Mouse (Mus musculus) adrenal gland (tissue): Measurements from ENCODE around the gene Cacna1g.

ENCODE experiments used
- intact Hi-C: fragments of 180-260 bp; cut with DNase I; formaldehyde crosslinking; loops from one replicate; pipeline ENCODE4 v1.15.1; 2025
- long read RNA-seq, 2 experiments: library from polyadenylated mRNA; unstranded; transcript quantifications; one replicate each; pipeline ENCODE4 v2.0.0; 2020; ENCODE audit warnings: borderline replicate concordance in 1 of 2; ENCODE audit not compliant: insufficient replicate concordance in 1 of 2

Gene Cacna1g
- long read RNA-seq, experiment 1, result 0 reads
- long read RNA-seq, experiment 2, result 0 reads

- intact Hi-C loops, result no loop called here
Observed at GRCm38 (mm10) chr11:94473707-94474543, at the start of gene Cacna1g. TSS of gene Cacna1g (minus strand) at chr11:94474198.

GRCm38 (mm10) chr11:94521219-94521843 is 47.3 kb upstream of the Cacna1g start, which contains the start of gene Mycbpap:
TSS of gene Mycbpap (minus strand) at chr11:94521742.
- intact Hi-C loops, result no loop called here

- intact Hi-C loops, result no loop called here
Observed at GRCm38 (mm10) chr11:94513452-94513851, 39.5 kb upstream of the Cacna1g start.

- intact Hi-C loops, result no loop called here
Observed at GRCm38 (mm10) chr11:94508976-94509375, 35.0 kb upstream of the Cacna1g start.

GRCm38 (mm10) chr11:94501482-94501881 is 27.5 kb upstream of the Cacna1g start:
- intact Hi-C loops, result no loop called here

GRCm38 (mm10) chr11:94500362-94500761 is 26.4 kb upstream of the Cacna1g start:
- intact Hi-C loops, result no loop called here

- intact Hi-C loops, result loop anchor here (5.0 kb wide), 1 partner anchor 38 kb away; no protein-coding TSS in a partner anchor
Observed at GRCm38 (mm10) chr11:94499661-94500152, 25.7 kb upstream of the Cacna1g start, which contains the start of gene Epn3. TSS of gene Epn3 (minus strand) at chr11:94499974.

- intact Hi-C loops, result loop anchor here (5.0 kb wide), 1 partner anchor 38 kb away; no protein-coding TSS in a partner anchor
Observed at GRCm38 (mm10) chr11:94499035-94499434, 25.0 kb upstream of the Cacna1g start.

GRCm38 (mm10) chr11:94498093-94498996 is 24.3 kb upstream of the Cacna1g start:
- intact Hi-C loops, result loop anchor here (5.0 kb wide), 1 partner anchor 39 kb away; no protein-coding TSS in a partner anchor

- intact Hi-C loops, result loop anchor here (5.0 kb wide), 1 partner anchor 42 kb away; no protein-coding TSS in a partner anchor
Observed at GRCm38 (mm10) chr11:94495415-94495814, 21.4 kb upstream of the Cacna1g start.

- intact Hi-C loops, result no loop called here
Observed at GRCm38 (mm10) chr11:94491749-94492099, 17.7 kb upstream of the Cacna1g start.

- intact Hi-C loops, result no loop called here
Observed at GRCm38 (mm10) chr11:94491035-94491748, 17.2 kb upstream of the Cacna1g start.

- intact Hi-C loops, result loop anchor here (5.0 kb wide), 4 partner anchors 53 to 362 kb away; no protein-coding TSS in a partner anchor
Observed at GRCm38 (mm10) chr11:94489745-94490144, 15.7 kb upstream of the Cacna1g start.

- intact Hi-C loops, result loop anchor here (5.0 kb wide), 4 partner anchors 53 to 362 kb away; no protein-coding TSS in a partner anchor
Observed at GRCm38 (mm10) chr11:94488767-94489533, 15.0 kb upstream of the Cacna1g start.

- intact Hi-C loops, result loop anchor here (2.0 to 5.0 kb wide), 5 partner anchors 56 to 359 kb away; no protein-coding TSS in a partner anchor
Observed at GRCm38 (mm10) chr11:94486001-94486400, 12.0 kb upstream of the Cacna1g start, which contains the start of gene Spata20. TSS of gene Spata20 (minus strand) at chr11:94486179.

GRCm38 (mm10) chr11:94485223-94485622 is 11.2 kb upstream of the Cacna1g start:
- intact Hi-C loops, result loop anchor here (5.0 kb wide), 4 partner anchors 57 to 358 kb away; no protein-coding TSS in a partner anchor

GRCm38 (mm10) chr11:94484636-94485035 is 10.6 kb upstream of the Cacna1g start:
- intact Hi-C loops, result loop anchor here (5.0 kb wide), 4 partner anchors 58 to 357 kb away; no protein-coding TSS in a partner anchor

GRCm38 (mm10) chr11:94483921-94484320 is 9.9 kb upstream of the Cacna1g start:
- intact Hi-C loops, result no loop called here

GRCm38 (mm10) chr11:94483436-94483835 is 9.4 kb upstream of the Cacna1g start:
- intact Hi-C loops, result no loop called here
